Mouse (Mus musculus) stomach, postnatal 0 days (tissue): ENCODE results near the gene Ctu2. TPM values are rescaled to one million over a fixed set of nuclear protein-coding genes. Genes with fewer than 3 reads are reported as not detected.

Experiments
- ATAC-seq: fragments of 200-750 bp; cut with Nextera tagmentation; 2 replicates; pipeline ENCODE4 v1.8.0; 2017; ENCODE audit not compliant: low FRiP score, low TSS enrichment
- DNase-seq: peaks from one replicate; pipeline ENCODE4 v3.0.0-alpha.2; 2016; ENCODE audit warnings: low spot score
- H3K27ac ChIP-seq: fragments of 300-500 bp; sonication (generic); replicated peaks from 2 replicates; pipeline ENCODE4 v1.5.1; 2014; ENCODE audit warnings: mild to moderate bottlenecking, control low read depth
- H3K27me3 ChIP-seq: fragments of 300-500 bp; sonication (generic); 2 replicates; pipeline ENCODE4 v1.6.1; 2014; ENCODE audit warnings: low read length; ENCODE audit not compliant: control insufficient read depth, insufficient read depth
- H3K36me3 ChIP-seq: fragments of 300-500 bp; sonication (generic); 2 replicates; pipeline ENCODE4 v1.6.1; 2014; ENCODE audit warnings: low read length, mixed read lengths; ENCODE audit not compliant: control insufficient read depth, insufficient read depth
- H3K4me1 ChIP-seq: fragments of 300-500 bp; sonication (generic); replicated peaks from 2 replicates; pipeline ENCODE4 v1.6.1; 2014; ENCODE audit warnings: antibody characterized with exemption; ENCODE audit not compliant: control insufficient read depth, insufficient read depth
- H3K4me2 ChIP-seq: fragments of 300-500 bp; sonication (generic); replicated peaks from 2 replicates; pipeline ENCODE4 v1.6.1; 2014; ENCODE audit warnings: low read depth, mild to moderate bottlenecking, control low read depth, moderate library complexity
- H3K4me3 ChIP-seq: fragments of 300-500 bp; sonication (generic); 2 replicates; pipeline ENCODE4 v1.5.1; 2014; ENCODE audit warnings: low read depth, low read length, control low read depth
- H3K9ac ChIP-seq: fragments of 300-500 bp; sonication (generic); 2 replicates; pipeline ENCODE4 v1.6.1; 2014; ENCODE audit warnings: mild to moderate bottlenecking, low read length, control low read depth, mixed read lengths
- H3K9me3 ChIP-seq: fragments of 300-500 bp; sonication (generic); 2 replicates; pipeline ENCODE4 v1.6.1; 2016; ENCODE audit warnings: low read length; ENCODE audit not compliant: control insufficient read depth
- CTCF ChIP-seq: IDR thresholded peaks from 2 replicates; pipeline ENCODE4 v1.5.1; 2016; ENCODE audit warnings: antibody characterized with exemption, low read depth, mild to moderate bottlenecking, moderate library complexity
- EP300 ChIP-seq: optimal IDR thresholded peaks from 2 replicates; pipeline ENCODE3; 2016; ENCODE audit warnings: antibody characterized with exemption
- WGBS: fragments of 180-500 bp; shearing (Covaris S2); extraction: QIAGEN DNeasy Blood & Tissue Kit; methylation state at CpG from one replicate; pipeline ENCODE4 v1.1.7; 2014; 5-methylcytosine and 5-hydroxymethylcytosine counted together
- polyA plus RNA-seq: library from polyadenylated mRNA; unstranded; fragments of >200 nt; fragmentation: Nextera tagmentation; extraction: Ambion mirVana; gene quantifications from 2 replicates; pipeline ENCODE4 v1.2.1, GENCODE M21; 2015

The Ctu2 gene
- polyA plus RNA-seq, 1 experiment from 2014 or later: 34.5 TPM

- DNase-seq: no peak
- no peak for TF ChIP-seq CTCF
- no peak for TF ChIP-seq EP300
- WGBS: 63% methylated on average over 6 of the region's 6 CpGs
These were observed 21.5 kb upstream of the Ctu2 start for GRCm38 (mm10) chr8:122454409-122454808.

GRCm38 (mm10) chr8:122457171-122457570 is 18.8 kb upstream of the Ctu2 start:
- WGBS: 65% methylated on average over 11 of the region's 11 CpGs
- no peak overlapping the region for H3K4me3 ChIP-seq
- H3K9ac ChIP-seq: no peak overlapping the region
- no peaks in the 10 kb centered on the region; the same call in 1 of the 2 replicates for H3K4me1 ChIP-seq
- no peaks in the 10 kb centered on the region for H3K36me3 ChIP-seq
- no peak for TF ChIP-seq EP300
- TF ChIP-seq CTCF: no peak
- H3K9me3 ChIP-seq: no peaks in the 10 kb centered on the region
- no peak overlapping the region for H3K27ac ChIP-seq
- H3K4me2 ChIP-seq: no peak overlapping the region
- no peaks in the 10 kb centered on the region; the same call in 1 of the 2 replicates for H3K27me3 ChIP-seq
- no peak for ATAC-seq
- no peak for DNase-seq

More at GRCm38 (mm10) chr8:122454409-122454808, 21.5 kb upstream of the Ctu2 start:
- no peak for ATAC-seq
- no peak overlapping the region for H3K4me3 ChIP-seq
- no peaks in the 10 kb centered on the region for H3K4me1 ChIP-seq
- no peak overlapping the region for H3K4me2 ChIP-seq
- no peak overlapping the region for H3K9ac ChIP-seq
- no peaks in the 10 kb centered on the region for H3K9me3 ChIP-seq
- H3K27me3 ChIP-seq: no peaks in the 10 kb centered on the region; the same call in 1 of the 2 replicates
- no peak overlapping the region for H3K27ac ChIP-seq
- H3K36me3 ChIP-seq: no peaks in the 10 kb centered on the region

GRCm38 (mm10) chr8:122459218-122459900 is 16.6 kb upstream of the Ctu2 start:
- no peaks in the 10 kb centered on the region; the same call in 1 of the 2 replicates for H3K4me1 ChIP-seq
- DNase-seq: no peak

GRCm38 (mm10) chr8:122459990-122460389 is 16.0 kb upstream of the Ctu2 start:
- WGBS: 35% methylated on average over 7 of the region's 7 CpGs
- ATAC-seq: no peak
- H3K9ac ChIP-seq: peak overlapping the region; percentile 27; the same call in 1 of the 2 replicates

More at GRCm38 (mm10) chr8:122459218-122459900, 16.6 kb upstream of the Ctu2 start:
- no peak overlapping the region for H3K9ac ChIP-seq
- no peaks in the 10 kb centered on the region; the same call in 1 of the 2 replicates for H3K27me3 ChIP-seq
- TF ChIP-seq CTCF (peak; percentile 56), EP300 (no peak)
- WGBS: 49% methylated on average over 6 of the region's 6 CpGs
- no peaks in the 10 kb centered on the region for H3K36me3 ChIP-seq
- H3K4me3 ChIP-seq: no peak overlapping the region
- ATAC-seq: no peak
- H3K27ac ChIP-seq: no peak overlapping the region
- H3K4me2 ChIP-seq: no peak overlapping the region
- H3K9me3 ChIP-seq: no peaks in the 10 kb centered on the region

GRCm38 (mm10) chr8:122460524-122461472 is 15.1 kb upstream of the Ctu2 start, which contains the start of gene Snai3:
TSS of gene Snai3 (minus strand) at chr8:122460733.
- Histone ChIP-seq H3K4me1 (no peaks in the 10 kb centered on the region; the same call in 1 of the 2 replicates), H3K9ac (peak within 1 kb of the TSS; percentile 27; the same call in 1 of the 2 replicates), H3K36me3 (no peaks in the 10 kb centered on the region; the same call in 1 of the 2 replicates), H3K27me3 (no peaks in the 10 kb centered on the region; the same call in 1 of the 2 replicates), H3K9me3 (no peaks in the 10 kb centered on the region), H3K4me2 (peak within 1 kb of the TSS; percentile 52), H3K4me3 (peak within 1 kb of the TSS; percentile 27), H3K27ac (no peak within 1 kb of the TSS; the same call in 1 of the 2 replicates)
- ATAC-seq: peak; percentile 89
- WGBS: 3% methylated on average over 51 of the region's 56 CpGs
- TF ChIP-seq EP300: no peak
- DNase-seq: peak; percentile 87

More at GRCm38 (mm10) chr8:122459990-122460389, 16.0 kb upstream of the Ctu2 start:
- no peak for DNase-seq
- peak overlapping the region; percentile 52 for H3K4me2 ChIP-seq
- H3K4me3 ChIP-seq: peak overlapping the region; percentile 27
- H3K9me3 ChIP-seq: no peaks in the 10 kb centered on the region
- H3K27ac ChIP-seq: no peak overlapping the region; the same call in 1 of the 2 replicates
- no peak for TF ChIP-seq CTCF
- no peak for TF ChIP-seq EP300
- no peaks in the 10 kb centered on the region for H3K36me3 ChIP-seq
- no peaks in the 10 kb centered on the region; the same call in 1 of the 2 replicates for H3K4me1 ChIP-seq
- no peaks in the 10 kb centered on the region; the same call in 1 of the 2 replicates for H3K27me3 ChIP-seq
